Mouse (Mus musculus): ENCODE data around the gene Gm49393.

The Gm49393 gene

DNA sequence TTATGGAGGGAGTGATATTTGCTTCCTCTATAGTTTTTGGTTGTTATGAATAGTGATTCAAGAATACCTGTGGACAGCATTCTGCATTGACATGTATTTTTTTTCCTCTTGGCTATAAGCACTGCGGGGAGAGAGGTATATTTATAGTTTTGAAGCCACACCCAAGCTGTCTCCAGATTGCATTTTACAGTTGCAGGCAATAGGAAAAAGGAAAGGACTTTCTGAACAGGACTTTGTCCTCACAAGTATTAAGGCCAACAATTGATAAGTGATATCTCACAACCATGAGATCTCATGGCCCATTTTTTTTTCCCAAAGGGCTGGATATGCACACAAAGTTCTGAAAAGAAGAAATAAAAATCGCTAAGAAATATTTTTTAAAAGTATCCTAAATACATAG lies 125.7 kb downstream of the Gm49393 start:
- DNase-seq (ENCODE audit: low spot score), result no peak

Measured in ovary, adult 18-20 months (tissue).